Mouse (Mus musculus): ENCODE measurements at regions not wholly inside any gene's neighbourhood (a gene's known extent, or its start where the extent isn't known, plus 50 kb on each side); places are given as distances from the start of the nearest gene placed in this dataset.

DNA sequence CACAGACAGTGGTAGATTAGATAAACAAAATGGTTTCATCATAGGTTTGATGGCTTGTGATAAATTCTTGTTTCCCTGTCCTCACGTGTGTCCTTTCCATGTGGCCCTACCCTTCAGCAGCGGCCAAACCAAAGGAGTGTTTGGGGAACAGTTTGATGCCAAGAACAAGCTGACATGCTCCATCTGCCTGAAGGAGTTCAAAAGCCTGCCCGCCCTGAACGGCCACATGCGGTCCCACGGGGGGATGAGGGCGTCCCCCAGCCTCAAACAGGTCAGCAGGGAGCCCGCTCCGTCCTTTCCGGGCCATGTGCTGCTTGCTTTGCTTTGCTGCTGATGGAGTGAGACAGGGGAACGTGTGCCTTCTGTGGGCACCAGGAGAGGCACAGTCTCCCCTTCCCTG lies 51.0 kb upstream of the Mrps10 start:
- no peaks in the 10 kb centered on the region; the same call in 1 of the 2 replicates for H3K4me1 ChIP-seq (ENCODE audit: control insufficient read depth)
- no peaks in the 10 kb centered on the region for H3K9me3 ChIP-seq (ENCODE audit: control insufficient read depth, low read length)
- no peak for TF ChIP-seq GATA1 (IDR thresholded peaks at IDR 0.05; ENCODE audit: low read length)
- TF ChIP-seq TAL1 (IDR thresholded peaks at IDR 0.05; ENCODE audit: low read length) = no peak
- no peaks in the 10 kb centered on the region for H3K36me3 ChIP-seq (ENCODE audit: control insufficient read depth)
- no peaks in the 10 kb centered on the region for H3K27me3 ChIP-seq (ENCODE audit: control insufficient read depth)
- no peak overlapping the region for H3K4me3 ChIP-seq (replicated peaks)

DNA sequence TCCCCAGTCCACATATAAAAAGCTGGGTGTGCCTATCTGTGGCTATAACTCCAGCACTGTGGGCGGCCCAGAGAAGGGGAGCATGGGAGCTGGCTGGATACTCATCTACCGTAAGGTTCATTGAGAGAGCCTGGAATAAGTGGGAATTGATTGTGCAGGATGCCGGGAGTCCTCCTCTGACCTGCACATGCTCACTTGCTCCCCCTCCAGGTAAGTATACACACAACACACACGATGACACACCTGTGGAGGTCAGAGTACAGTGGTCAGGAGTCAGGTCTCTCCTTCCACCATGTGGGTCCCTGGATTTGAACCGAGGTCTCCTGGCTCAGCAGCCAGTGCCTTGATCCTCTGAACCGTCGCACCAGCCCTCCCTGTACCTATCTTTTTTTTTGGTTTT lies 55.5 kb upstream of the Mrps10 start:
- TF ChIP-seq TAL1 (IDR thresholded peaks at IDR 0.05; ENCODE audit: low read length) (no peak), GATA1 (IDR thresholded peaks at IDR 0.05; ENCODE audit: low read length) (no peak)
- Histone ChIP-seq H3K9me3 (ENCODE audit: control insufficient read depth, low read length) (no peaks in the 10 kb centered on the region), H3K4me3 (replicated peaks) (no peak overlapping the region), H3K27me3 (ENCODE audit: control insufficient read depth) (no peaks in the 10 kb centered on the region), H3K36me3 (ENCODE audit: control insufficient read depth) (no peaks in the 10 kb centered on the region), H3K4me1 (ENCODE audit: control insufficient read depth) (no peaks in the 10 kb centered on the region)

DNA sequence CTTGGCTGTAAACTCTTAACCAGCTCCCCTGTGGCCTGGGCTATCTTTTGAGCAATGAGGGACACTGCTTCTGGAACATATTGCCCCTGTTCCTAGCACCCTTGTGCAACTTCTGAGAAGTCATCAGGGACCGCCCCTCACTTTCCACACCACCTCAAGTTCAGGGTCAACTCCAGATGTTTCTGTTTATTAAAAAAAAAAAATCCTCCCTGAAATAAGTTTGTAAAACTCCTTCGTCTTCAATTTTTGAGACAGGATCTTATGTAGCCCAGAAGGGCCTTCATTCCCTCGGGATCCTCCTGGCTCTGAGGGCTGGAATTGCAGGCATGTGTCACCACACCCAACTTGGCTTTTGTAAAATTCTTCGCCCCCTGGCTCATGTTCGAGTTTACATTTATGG lies 57.4 kb upstream of the Mrps10 start:
- TF ChIP-seq TAL1 (IDR thresholded peaks at IDR 0.05; ENCODE audit: low read length) (no peak), GATA1 (IDR thresholded peaks at IDR 0.05; ENCODE audit: low read length) (no peak)
- no peaks in the 10 kb centered on the region for H3K9me3 ChIP-seq (ENCODE audit: control insufficient read depth, low read length)
- no peaks in the 10 kb centered on the region for H3K36me3 ChIP-seq (ENCODE audit: control insufficient read depth)
- H3K27me3 ChIP-seq (ENCODE audit: control insufficient read depth) = no peaks in the 10 kb centered on the region
- no peaks in the 10 kb centered on the region for H3K4me1 ChIP-seq (ENCODE audit: control insufficient read depth)
- no peak overlapping the region for H3K4me3 ChIP-seq (replicated peaks)

DNA sequence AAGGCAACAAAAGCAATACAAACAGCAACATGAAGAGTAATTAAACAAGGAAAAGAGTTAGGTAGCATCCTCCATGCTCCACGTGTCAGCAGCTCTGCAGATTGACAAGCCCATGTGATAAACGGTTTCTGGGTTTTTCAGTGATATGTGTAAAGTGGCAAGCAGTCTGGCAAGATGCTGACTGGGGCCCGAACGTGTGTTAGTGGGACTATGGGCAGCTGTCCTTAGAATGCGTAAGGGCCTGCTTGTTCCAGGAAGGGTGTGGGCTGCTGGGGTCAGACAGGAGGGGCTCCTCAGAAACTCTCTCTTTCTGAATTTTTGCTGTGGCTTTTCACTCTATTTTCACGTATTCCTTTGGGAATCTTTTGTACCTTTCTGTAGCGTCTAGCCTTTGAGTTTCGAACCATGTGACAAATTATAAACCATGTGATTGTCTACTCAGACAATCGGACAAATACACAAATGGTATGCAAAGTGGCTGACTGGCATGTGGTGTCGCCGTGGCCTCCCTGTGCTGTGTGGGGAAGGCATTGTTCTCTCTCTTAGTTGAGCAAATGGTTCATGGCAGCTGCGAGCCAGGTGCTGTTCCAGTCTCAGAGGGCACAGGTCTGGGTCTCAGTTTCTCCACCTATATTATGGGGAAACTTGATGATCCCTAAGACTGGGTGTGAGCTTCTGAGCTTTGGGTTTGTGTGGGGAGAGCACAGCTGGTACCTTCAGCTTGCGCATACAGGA lies 62.5 kb upstream of the Mrps10 start:
- Histone ChIP-seq H3K36me3 (ENCODE audit: control insufficient read depth) (no peaks in the 10 kb centered on the region), H3K9me3 (ENCODE audit: control insufficient read depth, low read length) (no peaks in the 10 kb centered on the region), H3K4me3 (replicated peaks) (no peak overlapping the region), H3K4me1 (ENCODE audit: control insufficient read depth) (no peaks in the 10 kb centered on the region), H3K27me3 (ENCODE audit: control insufficient read depth) (no peaks in the 10 kb centered on the region)
- TF ChIP-seq GATA1 (IDR thresholded peaks at IDR 0.05; ENCODE audit: low read length) (no peak), TAL1 (IDR thresholded peaks at IDR 0.05; ENCODE audit: low read length) (no peak)

DNA sequence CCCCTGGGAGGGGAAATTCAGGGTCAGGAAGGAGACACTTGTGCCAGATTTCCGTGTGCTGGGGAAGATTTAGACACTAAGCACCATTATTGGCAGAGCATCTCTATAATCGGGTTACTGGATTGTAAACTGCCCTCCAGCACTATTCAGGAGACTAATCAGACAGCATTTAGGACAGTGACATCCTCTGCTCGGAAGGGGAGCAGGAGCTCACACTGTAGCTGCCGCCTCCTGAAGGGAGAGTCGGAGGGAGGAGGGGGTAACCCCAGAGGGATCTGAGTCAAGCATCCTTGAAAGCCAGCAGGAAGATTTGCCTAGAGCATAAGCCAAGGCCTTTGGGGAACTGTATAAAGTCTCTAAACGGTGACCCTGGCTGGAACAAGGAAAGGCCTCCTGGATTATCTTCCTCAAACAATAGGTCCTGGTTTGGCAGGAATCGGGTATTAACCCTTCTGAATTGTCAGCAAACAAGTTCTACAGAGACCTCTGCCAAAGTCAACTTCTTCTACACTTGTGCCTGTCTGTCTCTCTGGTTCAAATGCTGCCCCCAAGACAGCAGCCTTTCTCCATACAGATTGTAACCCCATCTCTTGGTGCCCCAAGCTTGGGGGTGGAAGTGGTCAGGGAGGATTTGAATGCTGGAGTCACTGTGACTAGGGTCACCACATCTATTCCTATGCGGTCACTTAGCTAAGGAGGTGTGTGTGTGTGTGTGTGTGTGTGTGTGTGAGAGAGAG lies 64.1 kb upstream of the Mrps10 start:
- Histone ChIP-seq H3K4me3 (replicated peaks) (no peak overlapping the region), H3K27me3 (ENCODE audit: control insufficient read depth) (no peaks in the 10 kb centered on the region), H3K36me3 (ENCODE audit: control insufficient read depth) (no peaks in the 10 kb centered on the region), H3K9me3 (ENCODE audit: control insufficient read depth, low read length) (no peaks in the 10 kb centered on the region), H3K4me1 (ENCODE audit: control insufficient read depth) (no peaks in the 10 kb centered on the region)
- TF ChIP-seq GATA1 (IDR thresholded peaks at IDR 0.05; ENCODE audit: low read length) (no peak), TAL1 (IDR thresholded peaks at IDR 0.05; ENCODE audit: low read length) (no peak)

DNA sequence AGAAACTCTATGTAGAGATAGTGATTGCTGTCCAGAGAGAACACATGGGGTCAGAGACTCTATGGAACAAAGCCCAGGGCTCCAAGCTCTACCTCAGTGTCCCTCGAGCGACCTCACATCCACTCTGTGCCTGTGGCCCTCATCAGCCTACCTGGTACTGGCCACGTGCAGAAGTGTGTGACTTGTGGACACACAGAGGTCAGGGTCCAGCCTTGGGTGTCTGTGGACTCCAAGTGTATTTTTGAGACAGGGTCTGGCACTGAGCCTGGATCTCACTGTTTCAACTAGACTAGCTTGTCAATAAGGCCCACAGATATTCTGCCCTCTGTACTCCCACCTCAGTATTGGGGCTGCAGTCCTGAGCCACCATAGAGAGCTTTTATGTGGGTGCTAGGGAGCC lies 65.1 kb upstream of the Mrps10 start:
- Histone ChIP-seq H3K4me3 (replicated peaks) (no peak overlapping the region), H3K9me3 (ENCODE audit: control insufficient read depth, low read length) (no peaks in the 10 kb centered on the region), H3K36me3 (ENCODE audit: control insufficient read depth) (no peaks in the 10 kb centered on the region), H3K27me3 (ENCODE audit: control insufficient read depth) (no peaks in the 10 kb centered on the region), H3K4me1 (ENCODE audit: control insufficient read depth) (no peaks in the 10 kb centered on the region)
- TF ChIP-seq TAL1 (IDR thresholded peaks at IDR 0.05; ENCODE audit: low read length) (no peak), GATA1 (IDR thresholded peaks at IDR 0.05; ENCODE audit: low read length) (no peak)

DNA sequence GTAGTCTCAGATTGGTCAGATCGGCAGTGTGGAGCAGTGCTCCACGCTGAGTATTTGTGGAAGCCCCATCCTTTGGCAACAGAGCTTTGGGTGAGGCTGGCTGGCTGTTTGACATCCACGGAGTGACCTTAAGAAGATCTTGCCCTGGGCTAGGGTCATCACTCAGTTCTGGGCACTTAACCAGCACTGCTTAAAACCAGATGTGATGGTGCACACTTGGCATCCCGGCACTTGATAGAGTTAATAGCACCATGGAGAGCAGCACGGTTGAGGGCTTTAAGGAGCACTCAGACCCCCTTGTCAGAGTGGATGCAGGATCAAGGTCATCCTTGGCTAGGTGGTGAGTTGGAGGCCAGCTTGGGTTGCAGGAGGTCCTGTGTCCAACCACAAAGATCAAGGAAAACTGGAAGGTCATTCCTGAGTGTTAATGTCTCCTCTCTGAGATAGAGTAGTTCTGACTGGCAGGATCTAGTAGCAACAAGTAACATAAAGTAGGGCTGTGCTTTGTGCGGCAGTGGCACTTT lies 70.2 kb upstream of the Mrps10 start:
- H3K36me3 ChIP-seq (ENCODE audit: control insufficient read depth) = no peaks in the 10 kb centered on the region
- TF ChIP-seq GATA1 (IDR thresholded peaks at IDR 0.05; ENCODE audit: low read length) (no peak), TAL1 (IDR thresholded peaks at IDR 0.05; ENCODE audit: low read length) (no peak)
- H3K27me3 ChIP-seq (ENCODE audit: control insufficient read depth) = no peaks in the 10 kb centered on the region
- no peaks in the 10 kb centered on the region; the same call in 1 of the 2 replicates for H3K4me1 ChIP-seq (ENCODE audit: control insufficient read depth)
- H3K4me3 ChIP-seq (replicated peaks) = no peak overlapping the region
- no peaks in the 10 kb centered on the region for H3K9me3 ChIP-seq (ENCODE audit: control insufficient read depth, low read length)

DNA sequence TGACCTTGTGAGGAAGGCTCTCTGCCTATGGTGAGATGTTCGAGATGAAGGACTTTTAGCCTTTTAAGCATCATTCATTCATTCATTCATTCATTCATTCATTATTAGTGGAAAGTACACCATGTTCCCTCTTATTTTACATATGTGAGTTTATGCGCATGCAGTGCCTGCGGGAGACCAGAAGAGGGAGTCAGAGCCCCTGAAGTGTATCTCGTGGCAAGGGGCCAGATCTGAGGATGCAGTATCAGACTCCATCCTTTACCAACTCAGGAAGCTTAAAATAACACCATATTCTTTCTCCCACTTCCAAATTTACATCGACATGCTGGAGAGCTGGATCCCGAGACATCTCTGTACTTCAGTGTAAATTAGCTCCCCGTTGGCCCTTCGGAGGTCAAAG lies 70.7 kb upstream of the Mrps10 start:
- Histone ChIP-seq H3K9me3 (ENCODE audit: control insufficient read depth, low read length) (no peaks in the 10 kb centered on the region), H3K27me3 (ENCODE audit: control insufficient read depth) (no peaks in the 10 kb centered on the region), H3K36me3 (ENCODE audit: control insufficient read depth) (no peaks in the 10 kb centered on the region), H3K4me3 (replicated peaks) (no peak overlapping the region), H3K4me1 (ENCODE audit: control insufficient read depth) (no peaks in the 10 kb centered on the region; the same call in 1 of the 2 replicates)
- TF ChIP-seq GATA1 (IDR thresholded peaks at IDR 0.05; ENCODE audit: low read length) (no peak), TAL1 (IDR thresholded peaks at IDR 0.05; ENCODE audit: low read length) (no peak)

DNA sequence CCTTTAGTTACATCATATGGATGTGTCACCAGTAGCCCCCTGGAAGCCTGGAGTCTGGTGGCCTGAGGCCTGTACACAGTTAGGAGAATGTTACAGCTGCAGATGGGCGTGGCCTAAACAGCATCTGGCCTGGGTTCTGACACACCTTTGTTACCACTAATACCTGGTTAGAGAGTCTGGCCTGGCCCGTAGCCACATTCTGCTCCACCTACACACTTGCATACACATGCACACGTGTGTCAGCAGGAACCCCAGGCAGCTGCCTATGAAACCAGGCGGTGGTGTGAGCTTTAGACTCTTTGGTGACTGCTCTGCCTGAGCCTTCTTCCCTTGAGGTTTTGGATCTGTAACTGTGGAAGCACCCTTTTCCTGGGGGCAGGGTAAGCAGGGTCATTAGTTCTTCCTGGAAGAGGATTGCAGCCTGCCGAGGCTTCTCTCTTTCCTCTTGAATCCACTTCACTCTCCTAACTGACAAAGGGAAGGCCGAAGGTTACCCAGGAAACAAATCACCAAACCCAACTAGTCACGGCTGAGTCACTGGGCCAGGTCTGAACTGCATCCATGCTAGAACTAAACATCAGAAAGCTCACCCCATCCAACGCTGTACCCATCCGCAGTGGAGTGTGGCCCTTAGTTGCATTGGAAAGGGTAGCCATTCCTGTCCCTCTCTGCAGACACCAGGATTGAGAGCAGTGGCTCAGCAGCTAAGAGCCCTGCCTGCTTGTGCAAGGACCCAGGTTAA lies 71.8 kb upstream of the Mrps10 start:
- H3K4me3 ChIP-seq (replicated peaks) = no peak overlapping the region
- no peaks in the 10 kb centered on the region for H3K36me3 ChIP-seq (ENCODE audit: control insufficient read depth)
- H3K4me1 ChIP-seq (ENCODE audit: control insufficient read depth) = no peaks in the 10 kb centered on the region; the same call in 1 of the 2 replicates
- no peaks in the 10 kb centered on the region for H3K9me3 ChIP-seq (ENCODE audit: control insufficient read depth, low read length)
- no peaks in the 10 kb centered on the region for H3K27me3 ChIP-seq (ENCODE audit: control insufficient read depth)
- TF ChIP-seq TAL1 (IDR thresholded peaks at IDR 0.05; ENCODE audit: low read length) (no peak), GATA1 (IDR thresholded peaks at IDR 0.05; ENCODE audit: low read length) (no peak)
